Mouse (Mus musculus) ES-Bruce4 (cell line): Measurements from ENCODE around the gene Six4.

ENCODE experiments used
- CTCF ChIP-seq: IDR thresholded peaks from one replicate; pipeline ENCODE4 v1.8.1; 2011; ENCODE audit warnings: low read depth, low read length
- EP300 ChIP-seq: IDR thresholded peaks from 2 replicates; pipeline ENCODE4 v1.6.1; 2011; ENCODE audit warnings: low read depth, low read length; ENCODE audit not compliant: insufficient read depth
- POLR2A ChIP-seq: IDR thresholded peaks from one replicate; pipeline ENCODE4 v1.8.1; 2011; ENCODE audit warnings: low read length; ENCODE audit not compliant: insufficient read depth

GRCm38 (mm10) chr12:73094189-73094588, 19.1 kb downstream of the Six4 start:
- TF ChIP-seq POLR2A (no peak), CTCF (no peak), EP300 (no peak)
